Mouse (Mus musculus) left cerebral cortex, adult 2 months (tissue): Measurements from ENCODE around the gene Dnajc8. TPM values are rescaled to one million over a fixed set of nuclear protein-coding genes. Genes with fewer than 3 reads are reported as not detected.
A peak's percentile ranks its signal among the peaks of the same experiment; 100 is the strongest.
"Not testable (repeated sequence)": the region's sequence is repeated elsewhere in the genome, so short reads cannot be mapped to it uniquely, and the experiment has no call there.

Source experiments
- DNase-seq, 2 experiments: peaks; one replicate each; pipeline ENCODE4 v3.0.0; 2021 to 2022; ENCODE audit warnings: low spot score in 2 of 2, mixed read lengths in 1 of 2; ENCODE audit errors: extremely low spot score in 1 of 2
- H3K27ac ChIP-seq: fragments of 200-600 bp; 2 replicates; pipeline ENCODE4 v1.8.1; 2022
- H3K4me3 ChIP-seq: fragments of 200-600 bp; 2 replicates; pipeline ENCODE4 v1.8.1; 2022
- CTCF ChIP-seq: fragments of 200-600 bp; IDR thresholded peaks from 2 replicates; pipeline ENCODE4 v1.8.1; 2022; ENCODE audit warnings: antibody characterized with exemption, mild to moderate bottlenecking, moderate library complexity
- intact Hi-C: fragments of 180-260 bp; cut with DNase I; formaldehyde crosslinking; loops from one replicate; pipeline ENCODE4 v1.15.1; 2025
- total RNA-seq, 2 experiments: library from RNA; stranded (reverse); gene quantifications; 2 replicates each; pipeline ENCODE4 v1.2.3; 2021

Dnajc8 gene
- total RNA-seq, 2 experiments from 2014 or later, result 91.4 to 92.9 TPM

DNA sequence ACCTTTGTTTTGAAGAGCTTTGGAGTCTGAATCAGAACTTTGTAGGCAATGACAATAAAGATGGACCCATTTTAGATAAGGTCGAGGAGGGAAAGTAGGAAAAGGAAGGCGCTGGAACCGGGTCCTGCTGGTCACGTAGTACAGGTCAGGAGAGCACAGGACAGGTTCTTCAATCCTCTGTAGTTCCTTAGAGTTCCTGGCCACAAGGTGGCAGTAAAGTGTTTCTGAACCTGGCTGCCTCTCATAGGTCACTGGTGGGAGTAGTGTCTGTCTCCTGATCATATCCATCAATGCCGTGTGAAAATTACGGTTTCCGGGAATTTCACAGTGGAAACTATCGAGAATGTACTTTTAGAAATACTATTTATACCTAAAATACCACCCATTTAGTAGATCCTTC lies 10.5 kb downstream of the Dnajc8 start:
- peak; percentile 59 to 63 for DNase-seq
- intact Hi-C loops, result loop anchor here (1.0 to 2.0 kb wide), 2 partner anchors 90 to 131 kb away; no protein-coding TSS in a partner anchor
- peak; percentile 83 for TF ChIP-seq CTCF
- Histone ChIP-seq H3K27ac (no peak overlapping the region), H3K4me3 (no peak overlapping the region)

DNA sequence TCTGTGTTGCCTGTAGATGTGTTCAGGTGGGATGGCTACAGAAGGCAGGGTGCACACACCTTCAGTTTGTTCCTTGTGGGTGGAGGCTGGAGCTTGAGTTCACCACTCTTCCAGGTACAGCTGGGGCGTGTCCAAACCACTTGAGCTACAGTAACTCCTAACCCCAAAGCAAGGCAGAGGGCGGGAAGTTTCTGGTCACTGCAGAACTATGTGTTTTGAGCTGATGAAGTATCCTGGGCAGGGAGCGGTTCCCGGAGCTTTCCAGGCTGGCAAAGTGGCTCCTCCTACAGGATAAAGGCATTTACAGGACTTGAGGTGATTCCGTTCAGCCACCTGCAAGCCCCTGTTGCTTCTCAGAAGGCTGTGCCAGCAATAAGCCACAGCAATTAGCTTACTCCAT lies 18.9 kb downstream of the Dnajc8 start:
- intact Hi-C loops, result no loop called here
- H3K27ac ChIP-seq, result no peak overlapping the region
- no peak; the same call in 1 of the 2 replicates for TF ChIP-seq CTCF
- no peak for DNase-seq
- H3K4me3 ChIP-seq, result no peak overlapping the region

DNA sequence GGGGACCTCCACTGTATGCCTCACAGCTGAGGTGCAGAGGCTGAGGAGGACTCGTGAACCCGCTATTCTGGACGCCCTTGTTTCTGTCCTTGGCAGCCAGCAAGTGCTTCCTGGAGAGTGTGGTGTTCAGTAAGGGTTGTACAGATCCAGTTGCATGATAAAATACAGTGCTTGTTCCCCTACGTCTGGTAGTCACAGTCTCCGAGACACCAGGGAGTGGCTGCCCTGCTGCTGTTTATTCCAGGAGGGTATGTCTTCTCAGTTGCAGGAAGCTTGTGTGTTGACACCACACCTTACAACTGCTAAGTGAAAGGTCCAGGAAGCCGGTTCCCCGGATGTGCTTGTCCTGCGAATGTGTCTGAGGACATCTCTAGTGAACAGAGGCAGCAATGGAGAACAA lies 19.3 kb downstream of the Dnajc8 start:
- no peak for DNase-seq
- no peak overlapping the region for H3K4me3 ChIP-seq
- H3K27ac ChIP-seq, result no peak overlapping the region
- no peak for TF ChIP-seq CTCF
- intact Hi-C loops, result no loop called here

DNA sequence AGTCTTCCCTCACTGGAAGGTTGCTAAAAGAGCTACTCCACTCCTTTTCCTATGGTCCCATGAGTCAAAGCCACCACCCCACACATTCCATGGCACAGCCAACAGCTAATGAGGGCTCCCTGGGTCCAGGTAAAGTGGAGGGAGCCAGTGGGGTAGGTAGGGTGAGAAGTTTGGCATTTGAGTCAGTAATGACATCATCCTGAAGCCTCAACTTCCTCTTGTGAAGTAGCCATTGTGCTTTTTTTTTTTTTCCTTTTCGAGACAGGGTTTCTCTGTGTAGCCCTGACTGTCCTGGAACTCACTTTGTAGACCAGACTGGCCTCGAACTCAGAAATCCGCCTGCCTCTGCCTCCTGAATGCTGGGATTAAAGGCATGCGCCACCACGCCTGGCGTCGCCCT lies 20.2 kb downstream of the Dnajc8 start:
- DNase-seq, H3K27ac ChIP-seq, H3K4me3 ChIP-seq, intact Hi-C loops: not testable (repeated sequence)

DNA sequence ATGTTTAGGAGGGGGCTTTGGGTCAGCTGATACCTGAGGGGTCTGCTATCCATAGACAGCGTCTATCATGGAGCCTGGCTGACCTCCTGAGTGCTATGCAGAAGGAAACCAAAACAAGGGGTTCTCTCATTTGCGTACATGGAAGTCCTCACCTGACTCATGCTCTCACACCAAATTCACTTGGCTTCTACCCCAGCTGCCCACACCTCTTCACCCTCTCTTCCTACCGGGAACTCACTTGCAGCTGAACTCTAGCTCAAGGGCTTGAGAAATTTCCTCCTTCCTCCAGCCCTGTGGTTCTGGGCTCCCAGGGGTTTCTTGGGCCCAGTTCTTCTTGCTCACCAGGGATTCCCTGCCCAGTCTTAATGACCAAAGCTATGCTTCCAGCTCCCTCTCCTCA lies 27.9 kb downstream of the Dnajc8 start:
- intact Hi-C loops, result no loop called here
- no peak for DNase-seq
- TF ChIP-seq CTCF, result no peak
- Histone ChIP-seq H3K4me3 (no peak overlapping the region), H3K27ac (no peak overlapping the region)

- TF ChIP-seq CTCF, result no peak
- no peak within 1 kb of the TSS for H3K27ac ChIP-seq
- no peak within 1 kb of the TSS for H3K4me3 ChIP-seq
- DNase-seq, result no peak
- intact Hi-C loops, result no loop called here
These were observed 28.6 kb downstream of the Dnajc8 start, which contains the start of gene Ptafr for GRCm38 (mm10) chr4:132563965-132564364. Gene Ptafr, plus strand, starts transcription at chr4:132564067.

DNA sequence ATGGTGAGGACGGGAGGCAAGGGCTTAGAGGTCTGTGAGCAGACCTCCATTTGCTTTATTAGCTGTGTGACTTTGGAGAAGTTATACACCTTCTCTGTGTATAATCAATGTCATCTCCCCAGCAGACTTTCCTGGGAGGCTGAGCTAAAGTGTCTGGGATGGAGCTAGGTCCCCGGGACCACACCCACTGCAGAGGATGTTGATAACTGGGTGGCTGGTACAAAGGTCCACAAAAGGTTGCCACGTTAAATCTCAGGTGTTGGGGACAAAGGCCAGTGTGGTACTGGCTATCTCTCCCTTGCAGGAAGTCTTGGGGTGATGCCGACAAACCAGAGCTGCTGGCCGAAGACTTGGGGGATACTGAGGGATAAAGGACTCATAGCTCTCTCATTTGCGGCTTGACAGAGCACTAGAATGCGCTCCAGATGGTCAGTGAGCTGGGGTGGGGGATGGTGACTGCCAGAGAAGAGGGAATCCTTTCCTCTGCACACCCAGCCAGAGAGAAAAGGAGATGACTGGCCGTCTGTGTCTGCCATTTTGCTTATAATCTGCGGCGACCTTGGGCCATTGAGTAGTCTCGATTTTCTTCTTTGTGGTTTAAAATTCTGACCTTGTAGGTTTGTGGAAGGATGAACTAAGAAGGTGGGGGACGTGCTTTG lies 29.9 kb downstream of the Dnajc8 start:
- intact Hi-C loops, result loop anchor here (5.0 kb wide), 1 partner anchor 47 kb away; no protein-coding TSS in a partner anchor
- Histone ChIP-seq H3K4me3 (no peak overlapping the region), H3K27ac (no peak overlapping the region)
- DNase-seq, result no peak
- no peak for TF ChIP-seq CTCF

DNA sequence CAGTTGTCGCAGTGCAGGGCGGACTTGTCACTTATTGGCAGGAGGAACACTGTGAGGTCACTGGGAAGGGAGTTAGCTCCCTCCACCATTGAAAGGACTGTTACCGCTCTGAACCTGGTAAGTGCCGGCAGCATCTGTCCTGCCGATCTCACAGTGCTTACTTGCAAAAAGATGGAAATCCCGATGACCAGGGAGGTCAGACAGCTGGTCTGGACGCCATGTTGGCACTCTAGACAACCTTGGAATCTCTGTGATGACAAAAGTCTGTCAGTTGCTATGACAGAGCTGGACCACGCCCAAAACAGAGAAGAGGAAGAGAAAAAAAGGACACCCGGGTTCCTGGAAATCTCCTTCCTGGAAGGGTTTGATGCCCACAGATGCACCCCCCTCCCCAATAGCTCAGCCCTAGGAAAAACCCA lies 32.0 kb downstream of the Dnajc8 start:
- no peak for DNase-seq
- intact Hi-C loops, result loop anchor here (5.0 kb wide), 1 partner anchor 45 kb away; no protein-coding TSS in a partner anchor
- no peak overlapping the region for H3K4me3 ChIP-seq
- TF ChIP-seq CTCF, result no peak
- H3K27ac ChIP-seq, result no peak overlapping the region

GRCm38 (mm10) chr4:132569115-132569514 lies 33.8 kb downstream of the Dnajc8 start:
- Histone ChIP-seq H3K27ac (no peak overlapping the region), H3K4me3 (no peak overlapping the region)
- intact Hi-C loops, result loop anchor here (5.0 kb wide), 1 partner anchor 43 kb away; no protein-coding TSS in a partner anchor
- no peak for DNase-seq
- peak; percentile 43 for TF ChIP-seq CTCF

GRCm38 (mm10) chr4:132571190-132571589 lies 35.8 kb downstream of the Dnajc8 start:
- DNase-seq, result no peak
- no peak for TF ChIP-seq CTCF
- intact Hi-C loops, result no loop called here
- H3K27ac ChIP-seq, result no peak overlapping the region
- no peak overlapping the region for H3K4me3 ChIP-seq

DNA sequence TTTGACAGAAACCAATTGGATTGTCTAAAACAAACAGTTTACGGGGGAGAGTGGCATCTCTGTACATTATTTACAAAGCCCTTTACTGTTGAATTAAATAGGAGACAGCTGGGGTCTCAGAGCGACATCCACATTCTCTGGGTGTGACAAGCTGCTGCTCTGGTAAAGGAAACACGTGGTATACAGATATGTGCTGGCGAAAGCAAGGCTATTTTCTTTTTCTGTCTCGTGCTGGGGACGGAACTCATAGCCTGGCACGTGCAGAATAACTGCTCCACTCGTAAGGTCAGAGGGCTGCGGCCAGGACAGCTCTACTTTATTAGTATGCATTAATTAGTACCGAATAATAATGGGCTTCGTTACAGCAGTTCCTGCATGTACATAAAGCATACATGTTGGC lies 38.0 kb downstream of the Dnajc8 start:
- no peak for DNase-seq
- Histone ChIP-seq H3K4me3 (no peak overlapping the region), H3K27ac (no peak overlapping the region)
- no peak for TF ChIP-seq CTCF
- intact Hi-C loops, result no loop called here

DNA sequence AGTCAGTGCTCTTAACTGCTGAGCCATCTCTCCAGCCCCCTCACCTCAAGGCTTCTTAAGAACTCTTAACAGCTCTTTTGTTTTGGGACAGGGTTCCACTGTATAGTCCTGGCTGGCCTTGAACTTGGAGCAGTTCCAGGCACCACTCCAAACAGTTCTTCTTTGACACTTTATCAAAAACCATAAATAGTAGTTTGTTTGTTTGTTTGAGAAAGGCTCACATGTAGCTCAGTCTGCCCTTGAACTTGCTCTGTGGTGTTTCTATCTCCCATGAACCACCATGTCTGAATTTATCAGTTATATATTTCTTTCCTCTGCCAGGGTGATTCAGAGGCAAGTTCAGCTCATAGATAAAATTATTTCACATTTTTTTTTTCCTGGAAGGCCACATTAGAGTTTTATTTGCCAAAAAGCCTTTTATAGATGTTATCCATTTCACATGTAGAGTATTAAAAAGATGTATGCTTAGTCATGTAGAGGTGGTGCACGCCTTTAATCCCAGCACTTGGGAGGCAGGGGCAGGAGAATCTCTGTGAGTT lies 39.5 kb downstream of the Dnajc8 start:
- intact Hi-C loops, result no loop called here
- H3K27ac ChIP-seq, result no peak overlapping the region

DNA sequence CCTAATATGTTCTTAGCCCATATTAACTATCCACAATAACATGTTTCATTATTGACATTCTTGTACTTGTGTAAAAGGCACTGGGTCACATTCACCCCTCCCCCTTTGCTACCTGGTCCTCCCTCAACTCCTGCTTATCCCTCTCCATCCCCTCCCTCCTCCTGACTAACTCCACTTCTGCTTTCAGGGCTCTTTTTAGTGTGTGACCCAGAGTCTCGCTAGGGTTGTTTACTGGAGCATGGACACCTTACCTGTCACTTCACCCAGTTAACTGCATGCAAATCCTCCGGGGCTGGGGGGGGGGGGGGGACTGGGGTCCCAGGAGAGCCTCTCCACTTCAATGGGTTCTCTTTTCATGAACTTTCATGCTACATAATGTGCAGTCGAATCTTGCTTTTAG lies 48.4 kb downstream of the Dnajc8 start:
- DNase-seq, result no peak
- Histone ChIP-seq H3K4me3 (no peak overlapping the region), H3K27ac (no peak overlapping the region)
- intact Hi-C loops, result no loop called here
- TF ChIP-seq CTCF, result no peak

More for the DNA sequence above, 39.5 kb downstream of the Dnajc8 start:
- H3K4me3 ChIP-seq, result no peak overlapping the region
- no peak for TF ChIP-seq CTCF
- DNase-seq, result no peak
